Mouse (Mus musculus) megakaryocyte, embryonic 14.5 days (primary cell): ENCODE results near the gene Mex3a.

Source experiments
- FLI1 ChIP-seq: IDR thresholded peaks from 2 replicates; pipeline ENCODE4 v1.6.1; 2012; ENCODE audit warnings: low read length, inconsistent platforms, mixed read lengths
- GATA1 ChIP-seq: IDR thresholded peaks from 3 replicates; pipeline ENCODE4 v1.6.1; 2012; ENCODE audit warnings: mixed read lengths, low read length, inconsistent platforms, borderline replicate concordance

DNA sequence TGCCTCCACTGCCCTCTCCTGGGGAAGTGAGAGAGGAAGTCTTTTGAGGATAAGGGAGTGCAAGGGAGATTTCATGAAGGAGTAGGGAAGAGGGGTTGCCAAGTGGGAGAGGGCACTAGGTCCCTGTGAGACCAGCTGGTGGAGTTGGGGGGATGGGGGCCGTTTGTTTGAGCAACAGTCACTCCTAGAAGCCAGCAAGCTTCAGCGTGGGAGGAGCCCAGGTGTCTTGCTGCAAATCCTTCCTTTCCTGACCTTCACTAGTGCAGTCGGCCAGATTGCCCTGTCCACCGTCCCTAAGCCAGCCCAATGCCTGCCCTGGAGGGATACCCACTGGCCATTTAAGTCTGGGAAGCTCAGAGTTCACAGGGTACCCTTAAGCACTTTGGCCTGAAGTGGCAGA, 20.6 kb upstream of the Mex3a start:
- no peak for TF ChIP-seq GATA1
- no peak for TF ChIP-seq FLI1
